Mouse (Mus musculus) gastrocnemius, adult 2 months (tissue): Measurements from ENCODE around the gene Ube4a. TPM values are rescaled to one million over a fixed set of nuclear protein-coding genes. Genes with fewer than 3 reads are reported as not detected.
"Not testable (repeated sequence)": the region's sequence is repeated elsewhere in the genome, so short reads cannot be mapped to it uniquely, and the experiment has no call there.

Experiments used
- DNase-seq: peaks from one replicate; pipeline ENCODE4 v3.0.0; 2022
- H3K27ac ChIP-seq: fragments of 200-600 bp; 2 replicates; pipeline ENCODE4 v1.8.1; 2022; ENCODE audit warnings: mild to moderate bottlenecking
- H3K4me3 ChIP-seq: fragments of 200-600 bp; 2 replicates; pipeline ENCODE4 v1.8.1; 2022; ENCODE audit warnings: mild to moderate bottlenecking, moderate library complexity
- CTCF ChIP-seq: fragments of 200-600 bp; IDR thresholded peaks from 2 replicates; pipeline ENCODE4 v1.8.1; 2022; ENCODE audit warnings: antibody characterized with exemption, mild to moderate bottlenecking, moderate library complexity
- intact Hi-C: fragments of 180-260 bp; cut with DNase I; formaldehyde crosslinking; loops from one replicate; pipeline ENCODE4 v1.15.1; 2025
- total RNA-seq, 2 experiments: library from RNA; stranded (reverse); gene quantifications; 2 replicates each; pipeline ENCODE4 v1.2.3; 2021

Ube4a gene
- total RNA-seq, 2 experiments from 2014 or later, result 40.7 to 48.2 TPM

GRCm38 (mm10) chr9:44993268-44993667 is 27.9 kb upstream of the Ube4a start:
- DNase-seq, result no peak
- TF ChIP-seq CTCF, result no peak
- Histone ChIP-seq H3K27ac (no peak overlapping the region), H3K4me3 (no peak overlapping the region)
- intact Hi-C loops, result no loop called here

DNA sequence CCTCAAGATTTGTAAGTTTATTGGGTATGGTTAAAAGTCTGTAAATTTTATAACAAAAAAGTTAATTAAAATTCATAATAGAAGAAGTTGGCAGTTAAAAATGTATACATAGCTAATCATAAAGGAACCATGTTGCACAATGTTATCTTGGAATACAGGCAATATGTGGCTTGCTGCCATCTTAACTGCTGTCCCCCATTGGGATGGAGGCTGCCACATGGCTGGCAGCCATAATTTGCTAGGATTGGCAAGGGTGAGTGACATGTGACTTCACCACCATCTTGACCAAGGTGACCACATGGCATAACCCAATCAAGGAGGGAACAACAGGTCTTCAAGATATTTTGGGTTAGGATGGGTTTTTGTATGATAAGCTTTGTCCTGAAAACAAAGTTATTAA is 26.9 kb upstream of the Ube4a start:
- Histone ChIP-seq H3K27ac (no peak overlapping the region), H3K4me3 (no peak overlapping the region)
- DNase-seq, result no peak
- intact Hi-C loops, result no loop called here
- no peak for TF ChIP-seq CTCF

- TF ChIP-seq CTCF, result no peak
- H3K4me3 ChIP-seq, result no peak overlapping the region
- intact Hi-C loops, result no loop called here
- no peak overlapping the region for H3K27ac ChIP-seq
- no peak for DNase-seq
These were observed 26.4 kb upstream of the Ube4a start for GRCm38 (mm10) chr9:44991821-44992220.

- H3K27ac ChIP-seq, result no peak overlapping the region
- DNase-seq, result no peak
- intact Hi-C loops, result no loop called here
- no peak for TF ChIP-seq CTCF
- no peak overlapping the region for H3K4me3 ChIP-seq
These were observed 21.6 kb upstream of the Ube4a start for GRCm38 (mm10) chr9:44986976-44987375.

DNA sequence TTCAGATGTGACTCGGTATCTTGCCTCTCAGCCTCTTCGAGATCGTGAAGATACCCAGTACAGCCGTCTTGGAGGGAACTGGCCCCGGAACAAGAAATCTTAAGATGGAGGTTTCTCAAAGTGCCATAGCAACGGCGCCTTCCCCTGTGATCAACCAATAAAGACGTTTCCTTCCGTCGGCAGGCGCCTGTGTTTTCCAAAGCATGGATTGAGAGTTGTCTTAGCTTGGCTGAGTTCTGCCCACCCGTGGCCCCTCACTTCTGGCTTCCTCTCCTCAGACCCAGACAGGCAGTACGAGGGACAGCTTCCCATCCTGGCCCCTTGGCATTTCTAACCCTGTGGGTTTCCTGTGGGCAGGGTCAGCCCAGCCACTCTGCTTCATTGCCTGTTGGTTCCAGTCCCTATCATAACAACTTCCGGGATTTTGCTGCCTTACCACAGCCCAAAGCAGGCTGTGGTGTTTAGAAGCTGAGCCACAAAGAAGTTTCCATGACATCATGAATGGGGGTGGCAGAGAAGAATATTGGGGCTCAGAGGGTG is 20.9 kb upstream of the Ube4a start:
- intact Hi-C loops, result no loop called here
- no peak overlapping the region for H3K27ac ChIP-seq
- DNase-seq, result no peak

GRCm38 (mm10) chr9:44985721-44986161 is 20.3 kb upstream of the Ube4a start:
- Histone ChIP-seq H3K27ac (no peak overlapping the region), H3K4me3 (no peak overlapping the region)
- DNase-seq, result no peak
- intact Hi-C loops, result no loop called here
- no peak for TF ChIP-seq CTCF

More for the DNA sequence above, 20.9 kb upstream of the Ube4a start:
- H3K4me3 ChIP-seq, result no peak overlapping the region
- no peak for TF ChIP-seq CTCF

- Histone ChIP-seq H3K27ac (no peak overlapping the region), H3K4me3 (no peak overlapping the region)
- TF ChIP-seq CTCF, result no peak
- DNase-seq, result no peak
- intact Hi-C loops, result no loop called here
These were observed 17.6 kb upstream of the Ube4a start for GRCm38 (mm10) chr9:44983001-44983400.

GRCm38 (mm10) chr9:44982531-44982930 is 17.1 kb upstream of the Ube4a start:
- intact Hi-C loops, result no loop called here
- Histone ChIP-seq H3K27ac (no peak overlapping the region), H3K4me3 (no peak overlapping the region)
- no peak for TF ChIP-seq CTCF
- no peak for DNase-seq

DNA sequence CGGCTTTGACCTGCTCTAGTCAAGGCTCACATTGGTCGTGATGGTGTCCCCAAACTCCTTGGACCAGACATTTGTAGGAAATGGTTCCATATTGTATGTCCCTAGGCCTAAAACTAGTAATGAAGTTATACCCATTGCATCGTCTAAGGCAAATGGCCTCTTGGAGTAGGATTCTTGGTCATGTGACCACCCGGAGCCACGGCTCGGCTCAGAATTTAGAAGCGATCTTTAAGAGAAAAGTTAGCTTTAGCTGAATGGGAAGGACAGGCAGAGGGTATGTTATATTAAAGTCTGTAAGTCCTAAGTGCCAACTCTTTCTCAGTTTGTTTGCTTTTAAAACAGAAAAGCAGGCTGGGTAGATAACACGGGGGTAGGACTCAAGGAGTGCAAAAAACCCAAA is 16.7 kb upstream of the Ube4a start:
- no peak for DNase-seq
- intact Hi-C loops, result no loop called here
- no peak for TF ChIP-seq CTCF
- no peak overlapping the region for H3K27ac ChIP-seq
- no peak overlapping the region for H3K4me3 ChIP-seq

GRCm38 (mm10) chr9:44981676-44982075 is 16.3 kb upstream of the Ube4a start, which contains the start of gene Cd3d:
Cd3d (plus strand) TSS chr9:44981786.
- intact Hi-C loops, result no loop called here
- TF ChIP-seq CTCF, result no peak
- no peak for DNase-seq
- no peak within 1 kb of the TSS for H3K27ac ChIP-seq
- no peak within 1 kb of the TSS for H3K4me3 ChIP-seq

GRCm38 (mm10) chr9:44981104-44981503 is 15.7 kb upstream of the Ube4a start:
- H3K4me3 ChIP-seq, result no peak overlapping the region
- TF ChIP-seq CTCF, result no peak
- DNase-seq, result no peak
- no peak overlapping the region for H3K27ac ChIP-seq
- intact Hi-C loops, result no loop called here

- intact Hi-C loops, result no loop called here
- Histone ChIP-seq H3K27ac (no peak within 1 kb of the TSS), H3K4me3 (no peak within 1 kb of the TSS)
- TF ChIP-seq CTCF, result no peak
- DNase-seq, result no peak
These were observed 14.8 kb upstream of the Ube4a start, which contains the start of gene Cd3g for GRCm38 (mm10) chr9:44980242-44980641. Cd3g (minus strand) TSS chr9:44980431.

DNA sequence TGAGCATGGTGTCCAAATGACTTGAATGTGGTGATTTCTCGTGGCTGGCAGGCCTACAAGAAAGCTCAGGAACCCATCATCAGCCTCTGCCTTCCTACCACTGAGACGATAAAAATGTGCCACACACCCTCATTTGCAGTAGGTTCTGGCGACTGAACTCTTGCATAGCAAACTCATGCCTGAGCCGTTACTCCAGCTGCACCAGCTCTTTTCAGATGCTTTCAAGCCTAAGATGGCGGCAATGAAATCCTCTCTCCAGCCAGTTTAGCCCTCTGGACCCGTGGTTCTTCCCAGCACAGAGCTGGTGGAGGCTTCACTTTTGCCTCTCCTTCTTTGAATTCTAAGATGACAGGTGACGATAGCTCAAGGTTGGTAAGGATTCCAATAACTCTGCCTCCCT is 14.4 kb upstream of the Ube4a start:
- H3K4me3 ChIP-seq, result no peak overlapping the region
- TF ChIP-seq CTCF, result no peak
- intact Hi-C loops, result no loop called here
- no peak overlapping the region for H3K27ac ChIP-seq
- DNase-seq, result no peak

- no peak for DNase-seq
- H3K27ac ChIP-seq, result no peak overlapping the region
- no peak overlapping the region for H3K4me3 ChIP-seq
- intact Hi-C loops, result no loop called here
- no peak for TF ChIP-seq CTCF
These were observed 12.4 kb upstream of the Ube4a start for GRCm38 (mm10) chr9:44977813-44978212.

DNA sequence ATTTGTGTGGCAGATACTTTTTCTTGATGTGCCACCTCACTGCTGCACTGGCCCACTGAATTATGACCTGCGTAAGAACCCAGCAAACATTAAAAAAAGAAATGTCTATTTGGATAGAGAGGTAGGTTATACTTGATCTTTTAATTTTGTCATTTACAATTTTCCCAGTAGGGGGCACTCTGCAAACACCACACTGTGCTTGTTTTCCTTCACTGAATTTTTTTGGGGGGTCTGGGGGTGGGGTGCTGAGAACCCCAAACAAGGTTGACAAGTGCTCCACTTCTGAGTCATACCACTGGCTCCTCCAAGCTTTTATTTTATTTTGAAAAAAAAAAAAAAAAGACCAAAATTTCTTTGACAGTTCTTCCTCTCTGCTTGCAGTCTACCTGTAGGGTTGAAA is 4.0 kb upstream of the Ube4a start:
- H3K4me3 ChIP-seq, result no peak overlapping the region
- no peak overlapping the region for H3K27ac ChIP-seq
- intact Hi-C loops, result loop anchor here (5.0 kb wide), 1 partner anchor 47 kb away; the partner anchor contains the start of gene Atp5l
- TF ChIP-seq CTCF, result peak; percentile 44
- DNase-seq, result no peak

DNA sequence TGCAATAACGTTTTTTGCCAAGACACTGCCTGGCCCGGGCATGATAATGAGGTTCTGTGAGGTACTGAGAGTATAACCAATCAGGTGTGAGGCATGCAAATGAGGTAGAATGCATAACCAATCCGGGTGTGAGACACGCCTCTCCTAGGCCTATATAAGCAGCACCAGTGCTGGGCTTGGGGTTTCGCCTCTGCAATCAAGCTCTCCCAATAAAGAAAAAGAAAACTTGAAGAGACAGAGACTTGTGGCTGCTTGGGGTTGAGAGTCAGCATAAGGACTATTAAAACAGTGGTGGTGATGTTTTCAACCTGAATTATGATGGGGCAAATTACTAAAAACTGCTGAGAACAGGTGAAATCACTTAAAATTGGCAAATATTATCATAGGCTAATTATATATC is 2.4 kb upstream of the Ube4a start:
- intact Hi-C loops, result loop anchor here (1.0 to 5.0 kb wide), 2 partner anchors 45 to 131 kb away; partner anchors contain the start of gene Atp5l
- H3K27ac ChIP-seq, DNase-seq, H3K4me3 ChIP-seq: not testable (repeated sequence)
